Mouse (Mus musculus) small intestine, adult 2 months (tissue): ENCODE data around the gene Cwh43.

Source experiments
- CTCF ChIP-seq: fragments of 200-500 bp; IDR thresholded peaks from 2 replicates; pipeline ENCODE4 v1.5.1; 2012; ENCODE audit warnings: low read depth, mild to moderate bottlenecking, control low read depth, inconsistent platforms, low read length, moderate library complexity, mixed read lengths; ENCODE audit not compliant: insufficient replicate concordance, insufficient read length; ENCODE audit errors: extremely low read depth
- POLR2A ChIP-seq: fragments of 200-500 bp; IDR thresholded peaks from 2 replicates; pipeline ENCODE4 v1.6.1; 2012; ENCODE audit warnings: low read depth, mild to moderate bottlenecking, control low read depth, inconsistent platforms, low read length, moderate library complexity

- TF ChIP-seq CTCF (no peak), POLR2A (no peak)
These were observed 22.9 kb upstream of the Cwh43 start for GRCm38 (mm10) chr5:73382737-73383646.
